Mouse (Mus musculus) hindbrain, postnatal 0 days (tissue): Measurements from ENCODE around the gene Sec22a. TPM values are rescaled to one million over a fixed set of nuclear protein-coding genes. Genes with fewer than 3 reads are reported as not detected.
A peak's percentile ranks its signal among the peaks of the same experiment; 100 is the strongest.

Source experiments
- ATAC-seq: fragments of 200-750 bp; cut with Nextera tagmentation; 2 replicates; pipeline ENCODE4 v1.8.0; 2017; ENCODE audit warnings: mild to moderate bottlenecking, moderate TSS enrichment, moderate library complexity
- DNase-seq: peaks from one replicate; pipeline ENCODE4 v3.0.0-alpha.2; 2015; ENCODE audit warnings: low spot score
- H3K27ac ChIP-seq: fragments of 300-500 bp; sonication (generic); 2 replicates; pipeline ENCODE4 v1.5.1; 2014; ENCODE audit warnings: mild to moderate bottlenecking
- H3K27me3 ChIP-seq: fragments of 300-500 bp; sonication (generic); 2 replicates; pipeline ENCODE4 v1.6.1; 2014; ENCODE audit warnings: low read length, mixed read lengths; ENCODE audit not compliant: insufficient read depth
- H3K36me3 ChIP-seq: fragments of 300-500 bp; sonication (generic); 2 replicates; pipeline ENCODE4 v1.6.1; 2014; ENCODE audit warnings: low read length, mixed read lengths; ENCODE audit not compliant: insufficient read depth
- H3K4me1 ChIP-seq: fragments of 300-500 bp; sonication (generic); 2 replicates; pipeline ENCODE4 v1.6.1; 2014; ENCODE audit warnings: antibody characterized with exemption, low read length, mixed read lengths; ENCODE audit not compliant: insufficient read depth
- H3K4me2 ChIP-seq: fragments of 300-500 bp; sonication (generic); 2 replicates; pipeline ENCODE4 v1.6.1; 2014; ENCODE audit warnings: low read depth, mild to moderate bottlenecking, low read length, moderate library complexity, mixed read lengths
- H3K4me3 ChIP-seq: fragments of 300-500 bp; sonication (generic); 2 replicates; pipeline ENCODE4 v1.5.1; 2014; ENCODE audit warnings: low read length
- H3K9ac ChIP-seq: fragments of 300-500 bp; sonication (generic); replicated peaks from 2 replicates; pipeline ENCODE4 v1.6.1; 2014; ENCODE audit warnings: mild to moderate bottlenecking, low read length, moderate library complexity, mixed read lengths
- H3K9me3 ChIP-seq: fragments of 300-500 bp; sonication (generic); 2 replicates; pipeline ENCODE4 v1.6.1; 2016; ENCODE audit warnings: low read length, mixed read lengths
- CTCF ChIP-seq: IDR thresholded peaks from 2 replicates; pipeline ENCODE4 v1.5.1; 2016; ENCODE audit warnings: antibody characterized with exemption, control low read depth, low read depth
- WGBS: fragments of 180-500 bp; shearing (Covaris S2); extraction: QIAGEN DNeasy Blood & Tissue Kit; methylation state at CpG from one replicate; pipeline ENCODE4 v1.1.7; 2014; 5-methylcytosine and 5-hydroxymethylcytosine counted together
- polyA plus RNA-seq: library from polyadenylated mRNA; unstranded; fragments of >200 nt; fragmentation: Nextera tagmentation; extraction: Ambion mirVana; gene quantifications from 2 replicates; pipeline ENCODE4 v1.2.1, GENCODE M21; 2015
- total RNA-seq: library from RNA; depleted of rRNA; stranded (reverse); fragments of >200 nt; gene quantifications from 2 replicates; pipeline ENCODE4 v1.2.3, GENCODE M21; 2014

Sec22a gene
- total and polyA plus RNA-seq, 2 experiments from 2014 or later: 14.7 to 41.4 TPM

GRCm38 (mm10) chr16:35403356-35403755, 39.6 kb upstream of the Sec22a start:
- H3K4me1 ChIP-seq: no peaks in the 10 kb centered on the region
- no peak for DNase-seq
- WGBS: 83% methylated on average over 9 of the region's 9 CpGs
- H3K36me3 ChIP-seq: no peaks in the 10 kb centered on the region
- H3K27me3 ChIP-seq: no peaks in the 10 kb centered on the region
- no peaks in the 10 kb centered on the region for H3K9me3 ChIP-seq
- no peak overlapping the region for H3K9ac ChIP-seq
- no peak for TF ChIP-seq CTCF
- no peak overlapping the region for H3K27ac ChIP-seq
- H3K4me3 ChIP-seq: no peak overlapping the region
- ATAC-seq: no peak
- no peak overlapping the region for H3K4me2 ChIP-seq

GRCm38 (mm10) chr16:35392813-35393212, 29.1 kb upstream of the Sec22a start:
- Histone ChIP-seq H3K4me3 (no peak overlapping the region), H3K4me2 (no peak overlapping the region), H3K9me3 (no peaks in the 10 kb centered on the region), H3K36me3 (no peaks in the 10 kb centered on the region), H3K9ac (no peak overlapping the region), H3K4me1 (no peaks in the 10 kb centered on the region), H3K27ac (no peak overlapping the region), H3K27me3 (no peaks in the 10 kb centered on the region)
- peak; percentile 7 for DNase-seq
- no peak for ATAC-seq
- no peak for TF ChIP-seq CTCF
- WGBS: 76% methylated on average over 8 of the region's 8 CpGs

- Histone ChIP-seq H3K27ac (no peak overlapping the region), H3K4me3 (no peak overlapping the region), H3K36me3 (no peaks in the 10 kb centered on the region), H3K27me3 (no peaks in the 10 kb centered on the region), H3K4me2 (no peak overlapping the region), H3K9ac (no peak overlapping the region), H3K9me3 (no peaks in the 10 kb centered on the region), H3K4me1 (no peaks in the 10 kb centered on the region)
- no peak for DNase-seq
- WGBS: 75% methylated on average over 3 of the region's 3 CpGs
- no peak for TF ChIP-seq CTCF
- ATAC-seq: no peak
Measured at GRCm38 (mm10) chr16:35385654-35386053, 21.9 kb upstream of the Sec22a start.

GRCm38 (mm10) chr16:35380048-35380447, 16.3 kb upstream of the Sec22a start:
- Histone ChIP-seq H3K27me3 (no peaks in the 10 kb centered on the region), H3K36me3 (no peaks in the 10 kb centered on the region), H3K9ac (no peak overlapping the region), H3K27ac (no peak overlapping the region), H3K4me1 (no peaks in the 10 kb centered on the region), H3K4me3 (no peak overlapping the region), H3K4me2 (no peak overlapping the region), H3K9me3 (no peaks in the 10 kb centered on the region)
- WGBS: 86% methylated on average over 9 of the region's 9 CpGs
- DNase-seq (no peak), ATAC-seq (no peak)
- TF ChIP-seq CTCF: no peak

GRCm38 (mm10) chr16:35379344-35379743, 15.6 kb upstream of the Sec22a start:
- Histone ChIP-seq H3K27ac (no peak overlapping the region), H3K36me3 (no peaks in the 10 kb centered on the region), H3K9ac (no peak overlapping the region), H3K4me2 (no peak overlapping the region), H3K27me3 (no peaks in the 10 kb centered on the region), H3K4me1 (no peaks in the 10 kb centered on the region), H3K9me3 (no peaks in the 10 kb centered on the region), H3K4me3 (no peak overlapping the region)
- ATAC-seq (no peak), DNase-seq (no peak)
- TF ChIP-seq CTCF: no peak
- 89% methylated on average over 3 of the region's 3 CpGs for WGBS

GRCm38 (mm10) chr16:35364063-35364428, 328 bp upstream of the Sec22a start:
- Histone ChIP-seq H3K4me2 (peak overlapping the region; percentile 93), H3K9me3 (no peaks in the 10 kb centered on the region), H3K27ac (peak overlapping the region; percentile 84; the same call in 1 of the 2 replicates), H3K4me1 (no peaks in the 10 kb centered on the region; the same call in 1 of the 2 replicates), H3K27me3 (no peaks in the 10 kb centered on the region), H3K4me3 (peak overlapping the region; percentile 93), H3K36me3 (no peaks in the 10 kb centered on the region), H3K9ac (peak overlapping the region; percentile 83)
- DNase-seq (no peak), ATAC-seq (peak; percentile 62)
- TF ChIP-seq CTCF: no peak
- WGBS: under 1% methylated on average over 7 of the region's 7 CpGs

GRCm38 (mm10) chr16:35362221-35362620, 1.5 kb downstream of the Sec22a start:
- H3K4me1 ChIP-seq: no peaks in the 10 kb centered on the region; the same call in 1 of the 2 replicates
- no peaks in the 10 kb centered on the region for H3K9me3 ChIP-seq
- no peak overlapping the region for H3K27ac ChIP-seq
- no peaks in the 10 kb centered on the region for H3K27me3 ChIP-seq
- DNase-seq (no peak), ATAC-seq (no peak)
- H3K4me2 ChIP-seq: no peak overlapping the region
- no peak overlapping the region for H3K4me3 ChIP-seq
- TF ChIP-seq CTCF: peak; percentile 32; the same call in 1 of the 2 replicates
- 84% methylated on average over 2 of the region's 2 CpGs for WGBS
- no peak overlapping the region for H3K9ac ChIP-seq
- no peaks in the 10 kb centered on the region for H3K36me3 ChIP-seq
